Mouse (Mus musculus): Measurements from ENCODE around the gene Swi5. TPM values are rescaled to one million over a fixed set of nuclear protein-coding genes. Genes with fewer than 3 reads are reported as not detected.

Gene Swi5
- polyA plus RNA-seq, 1 experiment from 2014 or later, result 162 TPM

DNA sequence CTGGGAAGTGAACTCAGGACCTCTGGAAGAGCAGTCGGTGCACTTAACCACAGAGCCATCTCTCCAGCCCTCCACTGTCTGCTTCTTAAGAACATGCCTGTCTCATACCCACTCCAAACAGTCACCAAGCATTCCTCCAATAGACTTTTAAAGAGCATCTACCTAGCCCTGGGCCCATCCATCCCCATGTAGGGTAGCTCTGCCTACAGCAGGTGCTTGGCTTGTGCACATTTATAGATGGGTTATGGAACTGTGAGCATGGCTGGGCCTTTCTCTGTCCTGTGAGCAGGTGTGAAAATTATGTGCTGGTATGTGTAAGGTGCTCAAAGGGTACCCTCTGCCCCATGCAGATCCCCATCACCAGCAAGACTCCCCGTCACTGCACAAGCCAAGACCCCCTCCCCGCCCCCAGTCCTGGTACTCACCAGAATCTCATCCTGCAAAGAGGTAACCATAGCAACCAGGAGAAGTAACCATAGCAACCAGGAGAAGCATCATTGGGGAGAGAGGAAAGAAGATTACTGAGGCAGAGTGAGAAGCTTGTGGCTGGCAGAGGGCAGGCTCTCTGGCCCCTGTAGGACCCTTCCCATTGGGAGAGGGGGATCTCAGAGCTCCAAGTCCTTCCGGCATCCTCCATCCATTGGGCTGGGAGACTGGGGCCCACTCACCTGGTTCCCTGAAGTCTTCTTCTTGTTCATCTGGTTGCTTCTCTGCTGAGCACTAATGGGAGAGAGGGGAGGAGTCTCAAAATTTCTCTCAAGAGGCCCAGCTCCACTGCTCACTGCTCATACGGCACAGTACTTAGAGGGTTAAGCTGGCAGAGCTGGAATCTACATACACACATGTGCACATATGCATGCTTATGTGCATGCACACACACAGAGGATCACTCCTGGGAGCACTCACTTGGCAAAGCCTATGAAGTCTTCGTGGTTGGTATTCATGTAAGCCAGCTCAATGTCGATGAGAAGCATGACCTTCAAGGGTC lies 35.2 kb upstream of the Swi5 start:
- Histone ChIP-seq H3K36me3 (ENCODE audit: control insufficient read depth, insufficient read depth, low read length) (no peaks in the 10 kb centered on the region), H3K27ac (ENCODE audit: low read depth) (no peak overlapping the region), H3K9me3 (ENCODE audit: control insufficient read depth, low read length) (no peaks in the 10 kb centered on the region), H3K9ac (ENCODE audit: low read length) (no peak overlapping the region), H3K4me2 (ENCODE audit: low read length) (no peak overlapping the region), H3K4me3 (ENCODE audit: low read depth, low read length) (no peak overlapping the region), H3K4me1 (replicated peaks; ENCODE audit: control insufficient read depth, insufficient read depth, low read length) (peaks cover 14% of the 10 kb centered on the region), H3K27me3 (replicated peaks; ENCODE audit: control insufficient read depth, insufficient read depth, low read length) (no peaks in the 10 kb centered on the region)
- 81% methylated on average over 7 of the region's 7 CpGs for WGBS
- ATAC-seq (replicated peaks; ENCODE audit: low FRiP score, low TSS enrichment, low read depth) (no peak), DNase-seq (ENCODE audit: low spot score) (no peak)

DNA sequence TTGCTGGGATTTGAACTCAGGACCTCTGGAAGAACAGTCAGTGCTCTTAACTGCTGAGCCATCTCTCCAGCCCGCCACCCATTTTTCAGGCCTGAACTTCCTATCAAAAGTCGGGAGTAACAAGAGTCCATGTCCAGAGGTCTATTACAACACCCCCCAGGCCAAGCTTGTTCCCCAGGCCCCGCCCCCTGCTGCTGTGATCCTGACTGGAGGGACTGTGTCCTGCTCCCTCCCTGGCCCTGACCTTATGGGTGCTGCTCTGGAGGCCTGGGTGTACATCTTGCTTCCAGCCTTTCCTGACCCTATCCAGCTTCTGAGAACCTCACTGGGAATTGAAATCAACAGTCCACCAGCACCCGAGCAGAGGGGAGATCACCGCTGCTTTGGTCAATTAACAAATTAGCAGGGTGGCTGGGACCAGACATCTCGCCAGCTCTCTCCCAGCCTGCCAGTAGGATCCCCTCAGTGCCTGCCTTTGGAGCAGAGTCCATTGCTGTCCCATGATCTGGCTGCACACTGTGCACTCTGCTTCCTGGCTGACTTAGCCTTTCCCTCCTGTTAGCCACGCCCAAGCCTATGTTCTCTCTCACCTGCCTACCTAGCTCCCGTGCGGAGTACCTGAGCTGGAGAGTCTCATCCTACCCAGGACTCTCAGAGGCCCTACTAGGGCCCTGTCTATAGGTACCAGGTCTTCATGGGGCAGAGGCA lies 33.9 kb upstream of the Swi5 start:
- 67% methylated on average over 9 of the region's 9 CpGs for WGBS
- ATAC-seq (replicated peaks; ENCODE audit: low FRiP score, low TSS enrichment, low read depth), result no peak
- no peak overlapping the region for H3K9ac ChIP-seq (ENCODE audit: low read length)
- no peak overlapping the region for H3K4me3 ChIP-seq (ENCODE audit: low read depth, low read length)
- H3K4me2 ChIP-seq (ENCODE audit: low read length), result no peak overlapping the region
- H3K4me1 ChIP-seq (replicated peaks; ENCODE audit: control insufficient read depth, insufficient read depth, low read length), result peaks cover 26% of the 10 kb centered on the region
- no peaks in the 10 kb centered on the region for H3K27me3 ChIP-seq (replicated peaks; ENCODE audit: control insufficient read depth, insufficient read depth, low read length)
- no peak for DNase-seq (ENCODE audit: low spot score)
- no peaks in the 10 kb centered on the region for H3K9me3 ChIP-seq (ENCODE audit: control insufficient read depth, low read length)
- no peaks in the 10 kb centered on the region for H3K36me3 ChIP-seq (ENCODE audit: control insufficient read depth, insufficient read depth, low read length)
- H3K27ac ChIP-seq (ENCODE audit: low read depth), result no peak overlapping the region

DNA sequence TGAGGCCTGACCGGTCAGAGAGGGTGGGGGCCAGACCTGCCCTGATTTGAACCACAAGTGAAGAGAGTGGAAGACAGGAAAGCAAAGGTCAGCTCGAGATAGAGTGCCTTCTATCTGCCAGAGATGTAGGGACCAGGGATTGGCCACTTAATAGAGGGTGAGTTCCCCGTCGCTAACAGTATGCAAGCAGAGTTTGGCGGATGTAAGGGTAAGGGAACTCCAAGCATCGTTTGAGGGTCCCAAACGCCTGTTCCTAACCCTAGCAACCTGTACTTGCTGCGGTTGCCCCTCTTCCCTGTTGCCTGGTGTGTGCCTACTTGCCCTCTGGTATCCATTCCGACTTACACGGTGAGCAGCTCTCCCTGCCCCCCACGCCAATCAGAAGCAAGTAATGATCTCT lies 32.8 kb upstream of the Swi5 start:
- DNase-seq (ENCODE audit: low spot score) (no peak), ATAC-seq (replicated peaks; ENCODE audit: low FRiP score, low TSS enrichment, low read depth) (no peak)
- WGBS, result 71% methylated on average over 11 of the region's 11 CpGs
- H3K27ac ChIP-seq (ENCODE audit: low read depth), result no peak overlapping the region
- peaks cover 33% of the 10 kb centered on the region for H3K4me1 ChIP-seq (replicated peaks; ENCODE audit: control insufficient read depth, insufficient read depth, low read length)
- no peak overlapping the region for H3K4me3 ChIP-seq (ENCODE audit: low read depth, low read length)
- no peak overlapping the region for H3K9ac ChIP-seq (ENCODE audit: low read length)
- H3K4me2 ChIP-seq (ENCODE audit: low read length), result no peak overlapping the region
- no peaks in the 10 kb centered on the region for H3K36me3 ChIP-seq (ENCODE audit: control insufficient read depth, insufficient read depth, low read length)
- no peaks in the 10 kb centered on the region for H3K9me3 ChIP-seq (ENCODE audit: control insufficient read depth, low read length)
- no peaks in the 10 kb centered on the region for H3K27me3 ChIP-seq (replicated peaks; ENCODE audit: control insufficient read depth, insufficient read depth, low read length)

DNA sequence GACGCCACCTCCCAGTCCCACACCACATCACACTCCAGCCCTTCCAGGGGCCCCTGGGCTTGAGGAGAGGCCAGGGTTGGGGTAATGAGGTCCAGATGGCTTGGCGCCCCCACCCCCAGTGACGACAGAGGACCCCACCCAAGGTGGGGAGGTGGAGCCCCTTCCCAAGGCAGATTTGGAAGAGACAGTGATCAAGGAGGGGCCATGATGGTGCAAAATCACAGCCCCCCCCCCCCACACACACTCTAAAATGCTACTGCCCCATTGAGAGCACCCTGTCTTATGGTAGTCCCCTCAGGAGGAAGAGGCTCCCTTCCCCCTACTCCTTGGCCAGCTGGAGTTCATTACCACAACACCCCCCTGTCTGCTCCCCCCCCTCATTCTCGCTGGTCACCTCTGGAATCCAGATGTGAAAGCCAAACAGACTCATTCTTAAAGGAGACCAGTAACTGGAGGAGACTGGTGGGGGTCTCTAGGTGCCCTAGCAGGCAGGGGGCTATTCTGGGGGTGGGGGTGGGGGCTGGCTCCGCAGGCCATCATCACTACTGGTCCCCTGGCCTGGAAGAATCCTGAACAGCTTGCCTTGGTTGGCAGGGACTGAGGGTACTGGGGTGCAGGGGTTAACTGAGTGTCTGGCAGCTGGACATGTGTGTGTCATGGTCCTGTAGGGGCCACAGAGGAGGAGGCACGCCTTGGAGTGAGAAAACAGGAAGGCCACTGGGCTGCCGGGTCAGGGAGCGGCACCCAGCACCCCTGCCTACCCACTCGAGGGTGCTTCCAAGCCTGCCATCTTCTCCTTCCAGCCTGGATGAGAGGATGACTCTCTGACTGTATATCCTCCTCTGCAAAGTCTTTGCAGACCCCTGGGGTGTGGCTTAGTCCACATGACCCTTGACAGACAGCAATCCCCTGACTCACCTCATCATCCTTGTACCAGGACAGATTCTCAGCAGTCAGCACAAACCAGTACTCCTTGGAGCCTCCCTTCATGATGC lies 32.0 kb upstream of the Swi5 start:
- H3K4me2 ChIP-seq (ENCODE audit: low read length), result peak overlapping the region; percentile 58
- ATAC-seq (replicated peaks; ENCODE audit: low FRiP score, low TSS enrichment, low read depth) (peak; percentile 13), DNase-seq (ENCODE audit: low spot score) (peak; percentile 64)
- 27% methylated on average over 9 of the region's 9 CpGs for WGBS
- H3K9me3 ChIP-seq (ENCODE audit: control insufficient read depth, low read length), result no peaks in the 10 kb centered on the region
- H3K27me3 ChIP-seq (replicated peaks; ENCODE audit: control insufficient read depth, insufficient read depth, low read length), result no peaks in the 10 kb centered on the region
- peak overlapping the region; percentile 41; the same call in 1 of the 2 replicates for H3K4me3 ChIP-seq (ENCODE audit: low read depth, low read length)
- H3K27ac ChIP-seq (ENCODE audit: low read depth), result peak overlapping the region; percentile 92
- H3K9ac ChIP-seq (ENCODE audit: low read length), result no peak overlapping the region
- H3K4me1 ChIP-seq (replicated peaks; ENCODE audit: control insufficient read depth, insufficient read depth, low read length), result peaks cover 40% of the 10 kb centered on the region
- H3K36me3 ChIP-seq (ENCODE audit: control insufficient read depth, insufficient read depth, low read length), result no peaks in the 10 kb centered on the region

DNA sequence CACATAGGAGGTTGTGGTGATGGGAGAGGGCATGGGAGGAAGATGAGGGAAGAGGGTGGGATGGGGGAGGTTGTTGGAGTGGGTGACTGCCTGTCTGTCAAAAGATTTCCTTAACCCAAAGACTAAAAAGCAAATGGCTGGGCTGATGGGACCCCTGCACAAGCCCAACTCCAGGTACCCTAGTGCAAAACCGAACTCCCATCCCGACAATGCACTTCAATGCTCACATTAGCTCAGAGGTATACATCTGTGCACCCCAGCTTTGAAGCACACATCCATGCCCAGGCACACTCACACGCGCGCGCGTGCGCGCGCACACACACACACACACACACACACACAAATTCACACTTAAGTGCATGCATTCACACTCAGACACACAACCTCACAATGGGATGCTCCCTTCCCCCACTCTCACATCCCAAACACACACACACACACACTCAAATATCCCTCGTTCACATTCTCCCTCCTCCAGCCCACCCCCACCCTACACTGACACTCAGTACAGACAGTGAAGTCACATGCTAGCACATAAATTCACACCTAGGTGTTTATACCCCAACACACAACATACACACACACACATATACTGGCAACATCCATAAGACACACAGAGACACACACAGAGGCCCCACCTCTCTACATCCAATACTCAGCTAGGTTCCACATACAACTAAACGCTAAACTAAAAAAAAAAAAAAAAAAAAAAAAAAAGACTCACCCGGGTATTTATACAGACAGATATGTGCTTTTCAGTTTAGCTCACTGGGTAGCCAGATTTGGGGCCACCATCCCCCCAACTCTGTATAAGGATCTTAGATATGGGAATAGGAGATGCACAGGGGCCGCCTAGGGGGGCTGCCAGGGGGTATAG lies 31.1 kb upstream of the Swi5 start:
- no peak for ATAC-seq (replicated peaks; ENCODE audit: low FRiP score, low TSS enrichment, low read depth)

DNA sequence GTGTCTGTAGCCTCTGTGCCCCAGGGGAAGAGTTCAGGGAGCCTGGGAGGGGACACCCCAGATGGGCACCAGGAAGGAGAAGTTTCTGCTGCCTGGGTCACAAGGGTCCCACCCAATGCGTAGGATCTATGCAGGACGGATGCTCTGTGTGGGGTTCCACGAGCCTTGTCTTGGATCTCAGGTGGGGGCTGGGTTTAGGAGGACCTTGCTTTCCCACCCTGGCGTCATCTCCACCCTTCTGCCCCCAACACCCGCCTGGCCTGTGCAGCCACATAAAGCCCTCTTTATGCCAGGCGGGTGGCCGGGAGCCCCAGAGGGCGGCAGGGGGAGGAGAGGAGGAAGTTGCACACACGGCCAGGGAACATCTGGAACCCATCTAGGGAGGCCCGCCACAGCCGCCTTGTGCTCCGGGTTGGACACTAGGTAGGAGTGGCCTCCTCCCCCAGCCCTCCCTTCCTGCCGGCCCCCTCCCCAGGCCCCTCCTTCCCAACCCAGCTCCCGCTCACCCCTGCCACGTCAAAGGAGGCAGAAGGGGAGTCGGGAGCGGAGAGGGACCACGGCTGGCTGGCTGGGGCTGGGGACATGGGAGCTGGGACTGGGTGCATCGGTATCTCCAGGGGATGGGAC lies 30.0 kb upstream of the Swi5 start:
- 7% methylated on average over 16 of the region's 19 CpGs for WGBS
- H3K4me2 ChIP-seq (ENCODE audit: low read length), result peak overlapping the region; percentile 58
- peaks cover 43% of the 10 kb centered on the region for H3K4me1 ChIP-seq (replicated peaks; ENCODE audit: control insufficient read depth, insufficient read depth, low read length)
- peak overlapping the region; percentile 92 for H3K27ac ChIP-seq (ENCODE audit: low read depth)
- peak; percentile 82 for DNase-seq (ENCODE audit: low spot score)
- no peaks in the 10 kb centered on the region for H3K36me3 ChIP-seq (ENCODE audit: control insufficient read depth, insufficient read depth, low read length)
- H3K4me3 ChIP-seq (ENCODE audit: low read depth, low read length), result peak overlapping the region; percentile 41
- H3K27me3 ChIP-seq (replicated peaks; ENCODE audit: control insufficient read depth, insufficient read depth, low read length), result no peaks in the 10 kb centered on the region
- peak overlapping the region; percentile 64 for H3K9ac ChIP-seq (ENCODE audit: low read length)
- peak; percentile 79 for ATAC-seq (replicated peaks; ENCODE audit: low FRiP score, low TSS enrichment, low read depth)
- H3K9me3 ChIP-seq (ENCODE audit: control insufficient read depth, low read length), result no peaks in the 10 kb centered on the region

More for the DNA sequence above, 31.1 kb upstream of the Swi5 start:
- Histone ChIP-seq H3K9me3 (ENCODE audit: control insufficient read depth, low read length) (no peaks in the 10 kb centered on the region), H3K36me3 (ENCODE audit: control insufficient read depth, insufficient read depth, low read length) (no peaks in the 10 kb centered on the region), H3K27ac (ENCODE audit: low read depth) (peak overlapping the region; percentile 92), H3K27me3 (replicated peaks; ENCODE audit: control insufficient read depth, insufficient read depth, low read length) (no peaks in the 10 kb centered on the region), H3K4me3 (ENCODE audit: low read depth, low read length) (peak overlapping the region; percentile 41), H3K4me1 (replicated peaks; ENCODE audit: control insufficient read depth, insufficient read depth, low read length) (peaks cover 43% of the 10 kb centered on the region), H3K9ac (ENCODE audit: low read length) (peak overlapping the region; percentile 64), H3K4me2 (ENCODE audit: low read length) (peak overlapping the region; percentile 58)
- peak; percentile 63 for DNase-seq (ENCODE audit: low spot score)
- 67% methylated on average over 14 of the region's 14 CpGs for WGBS

DNA sequence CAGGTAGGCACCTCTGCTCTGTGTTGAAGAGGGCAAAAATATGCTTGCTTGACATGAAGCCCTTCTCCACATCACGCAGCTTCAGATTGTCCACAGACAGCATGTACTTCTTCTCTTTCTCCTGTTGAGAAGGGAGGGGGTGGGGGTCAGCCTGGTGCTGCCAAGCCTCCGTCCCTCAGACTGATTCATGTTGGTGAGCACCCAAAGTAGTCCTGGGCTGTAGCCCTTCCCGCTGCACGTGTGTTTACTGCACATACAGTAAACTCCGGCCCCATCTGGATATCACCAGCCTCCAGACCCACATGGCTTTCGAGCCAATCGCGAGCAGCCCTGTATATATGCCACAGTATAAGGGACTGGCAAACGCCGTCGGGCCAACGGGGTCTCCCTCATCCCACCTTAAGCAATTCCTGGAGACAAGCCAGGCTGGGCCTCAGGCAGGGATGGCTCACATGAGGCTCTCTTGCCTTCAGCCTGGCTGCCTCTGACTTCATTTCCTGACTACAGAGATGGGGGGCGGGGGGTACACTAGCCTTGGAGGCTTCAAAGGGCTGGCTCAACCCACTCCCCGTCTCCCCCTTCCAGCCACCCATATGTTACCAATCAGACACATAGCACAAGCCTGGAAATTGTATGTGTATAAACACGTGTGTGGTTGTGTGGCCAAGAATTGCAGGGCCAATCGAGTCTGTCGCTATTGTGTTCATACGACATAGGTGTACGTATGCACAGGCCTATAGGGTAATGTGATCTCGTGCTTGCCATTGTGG lies 29.2 kb upstream of the Swi5 start:
- Histone ChIP-seq H3K9me3 (ENCODE audit: control insufficient read depth, low read length) (no peaks in the 10 kb centered on the region), H3K27me3 (replicated peaks; ENCODE audit: control insufficient read depth, insufficient read depth, low read length) (no peaks in the 10 kb centered on the region), H3K9ac (ENCODE audit: low read length) (no peak overlapping the region), H3K36me3 (ENCODE audit: control insufficient read depth, insufficient read depth, low read length) (no peaks in the 10 kb centered on the region), H3K27ac (ENCODE audit: low read depth) (peak overlapping the region; percentile 92), H3K4me2 (ENCODE audit: low read length) (peak overlapping the region; percentile 22), H3K4me3 (ENCODE audit: low read depth, low read length) (no peak overlapping the region), H3K4me1 (replicated peaks; ENCODE audit: control insufficient read depth, insufficient read depth, low read length) (peaks cover 43% of the 10 kb centered on the region)
- WGBS, result 40% methylated on average over 20 of the region's 20 CpGs
- DNase-seq (ENCODE audit: low spot score), result peak; percentile 73
- peak; percentile 9; the same call in 1 of the 2 replicates for ATAC-seq (replicated peaks; ENCODE audit: low FRiP score, low TSS enrichment, low read depth)

Measured in intestine, embryonic 14.5 days (tissue).